Mouse (Mus musculus): ENCODE results near the gene Slx1b.
A peak's percentile ranks its signal among the peaks of the same experiment; 100 is the strongest.
"Not testable (repeated sequence)": the region's sequence is repeated elsewhere in the genome, so short reads cannot be mapped to it uniquely, and the experiment has no call there.

Gene Slx1b

DNA sequence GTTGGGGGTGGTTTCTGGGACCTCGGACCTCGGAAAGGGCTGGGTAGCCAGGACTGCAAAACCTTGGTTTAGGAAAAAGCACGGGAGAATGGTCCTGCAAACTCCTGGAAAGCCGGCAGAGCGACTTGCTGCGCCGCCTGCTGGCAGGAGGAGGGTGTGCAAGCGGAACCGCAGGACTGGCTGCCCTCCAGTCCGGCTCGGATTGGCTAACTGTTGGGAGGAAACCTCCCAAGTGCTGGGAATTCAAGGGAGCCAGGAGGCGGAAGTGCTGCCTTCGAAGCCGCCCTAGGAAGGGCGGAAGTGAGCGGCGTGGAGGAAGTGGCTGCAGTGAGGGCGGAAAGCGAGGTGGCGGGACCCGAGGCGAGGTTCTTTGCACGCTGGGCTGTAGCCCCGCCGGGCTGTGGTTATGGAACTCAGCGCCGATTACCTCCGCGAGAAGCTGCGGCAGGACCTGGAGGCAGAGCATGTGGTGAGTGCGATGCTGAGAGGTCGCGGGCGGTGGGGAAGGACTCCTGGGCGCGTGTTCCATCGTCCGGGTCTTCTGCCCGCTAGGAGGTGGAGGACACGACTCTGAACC lies at the start of gene Slx1b:
Slx1b (minus strand) TSS at position 154 of the 577 bp plus-strand sequence.
- DNase-seq (ENCODE audit: low spot score in 2 of 2) = peak; percentile 90 to 97

DNA sequence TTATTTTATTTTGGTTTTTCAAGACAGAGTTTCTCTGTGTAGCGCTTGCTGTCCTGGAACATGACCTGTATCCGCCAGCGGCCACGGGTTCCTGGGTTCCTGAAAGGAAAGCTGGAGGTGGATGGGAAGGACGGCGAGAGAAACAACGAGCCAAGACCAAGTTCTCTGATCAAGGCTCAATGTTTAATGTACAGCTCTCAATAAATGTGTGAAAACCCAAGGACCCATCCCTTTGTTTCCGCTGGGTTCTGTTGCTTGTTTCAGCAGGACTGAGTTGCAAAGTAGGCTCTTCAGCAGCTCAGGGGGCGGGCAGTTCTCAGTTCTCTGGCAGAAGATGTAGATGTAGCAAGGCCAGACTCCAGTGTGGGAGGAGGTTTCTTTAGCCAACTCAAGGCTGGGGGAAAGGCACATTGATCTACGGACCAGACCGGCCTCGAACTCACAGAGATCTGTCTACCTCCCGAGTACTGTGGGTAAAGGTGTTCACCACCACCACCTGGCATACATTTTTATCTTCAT lies 46.4 kb upstream of the Slx1b start:
- DNase-seq (ENCODE audit: low spot score in 2 of 2) = no peak

DNA sequence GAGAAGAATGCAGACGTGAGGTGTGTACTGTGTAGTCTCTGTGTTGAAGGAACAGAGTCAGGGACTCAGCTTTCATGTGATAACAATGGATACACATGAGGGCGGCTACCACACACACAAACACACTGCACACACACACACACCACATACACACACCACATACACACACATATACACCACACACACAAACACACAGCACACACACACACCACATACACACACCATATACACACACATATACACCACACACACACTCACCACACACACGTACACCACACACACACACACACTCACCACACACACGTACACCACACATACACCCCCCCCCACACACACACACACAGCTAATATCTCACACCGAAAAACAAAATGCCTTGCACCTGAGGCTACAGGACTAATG lies 45.9 kb upstream of the Slx1b start:
- DNase-seq (ENCODE audit: low spot score in 2 of 2) = no peak

- DNase-seq (ENCODE audit: low spot score in 2 of 2) = no peak
Observed at GRCm38 (mm10) chr7:126740977-126741376, 45.4 kb upstream of the Slx1b start.

DNA sequence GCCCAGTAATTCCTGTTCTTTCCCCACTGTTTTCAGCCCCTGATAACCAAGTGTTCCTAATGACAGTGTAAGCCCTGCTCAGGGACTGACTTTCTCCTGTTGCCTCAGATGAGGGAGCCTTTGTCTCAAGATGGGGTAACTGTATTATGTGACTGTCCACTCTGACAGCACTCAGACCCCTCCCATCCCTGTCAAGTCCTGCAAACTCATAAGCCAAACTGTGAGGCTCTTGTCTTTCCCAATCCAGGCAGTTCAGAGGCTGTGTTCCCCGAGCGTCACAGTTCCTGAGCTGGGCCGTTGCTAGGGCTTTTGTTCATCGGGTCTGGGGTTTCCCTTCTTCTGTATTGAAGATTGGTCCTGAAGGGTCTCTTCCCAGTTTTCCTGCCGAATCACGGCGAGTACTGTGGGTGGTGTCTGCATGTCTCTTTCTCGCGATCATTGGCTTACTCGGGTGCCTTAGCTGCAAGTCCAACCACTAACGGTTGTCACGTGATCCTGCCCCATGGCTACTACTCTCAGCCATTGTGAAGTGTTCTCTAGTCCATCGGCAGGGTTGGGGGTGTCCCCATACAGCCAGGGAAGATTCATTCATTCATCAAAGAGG lies 44.6 kb upstream of the Slx1b start:
- DNase-seq (ENCODE audit: low spot score in 2 of 2) = no peak

- DNase-seq (ENCODE audit: low spot score in 2 of 2) = peak in 1 of 2 experiments; percentile 76
Observed at GRCm38 (mm10) chr7:126739551-126739950, 44.0 kb upstream of the Slx1b start.

GRCm38 (mm10) chr7:126736122-126736521 lies 40.5 kb upstream of the Slx1b start:
- DNase-seq (ENCODE audit: low spot score in 2 of 2) = no peak

DNA sequence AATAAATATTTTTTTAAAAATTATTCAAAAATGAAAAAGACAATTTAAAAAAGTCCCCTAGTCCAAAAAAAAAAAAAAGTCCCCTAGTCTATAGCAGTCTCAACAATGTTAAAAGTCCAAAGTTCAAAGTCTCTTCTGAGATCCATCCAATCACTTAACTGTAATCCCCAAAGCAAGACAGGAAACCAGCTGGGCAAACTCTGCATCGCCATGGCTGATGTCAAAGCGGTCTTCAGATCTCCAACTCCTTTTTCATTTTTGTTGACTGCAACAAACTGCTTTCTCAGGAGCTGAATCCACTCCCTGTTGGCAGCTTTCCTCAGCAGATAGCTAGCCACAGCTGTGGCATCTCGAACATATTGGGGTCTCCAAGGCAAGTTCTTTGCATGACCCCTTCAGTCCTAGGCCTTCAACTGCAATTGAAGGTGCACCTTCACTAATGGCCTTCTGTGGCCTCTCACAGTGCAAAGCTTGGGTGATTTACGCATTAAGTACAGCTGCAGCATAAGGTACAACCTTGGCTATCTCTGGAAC lies 34.7 kb upstream of the Slx1b start:
- not testable (repeated sequence) for DNase-seq (ENCODE audit: low spot score in 2 of 2)

DNA sequence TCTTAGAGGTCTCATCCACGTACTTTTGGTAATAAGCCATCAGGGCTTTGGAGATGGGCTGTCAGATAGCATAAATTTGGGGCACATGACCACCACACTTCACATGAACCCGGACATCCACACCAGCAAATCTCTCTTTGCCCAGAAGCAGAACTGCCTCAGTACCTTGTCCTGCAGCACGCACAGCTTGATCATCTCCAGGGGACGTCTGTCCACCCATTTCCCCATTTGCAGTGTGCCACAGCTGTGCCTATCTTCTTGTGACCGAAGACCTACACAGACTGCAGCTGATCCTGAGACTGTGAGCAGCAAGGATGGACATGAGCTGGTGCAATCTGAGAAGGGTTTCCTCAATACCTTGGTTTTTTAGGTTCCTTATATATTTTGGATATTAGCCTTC lies 30.1 kb upstream of the Slx1b start:
- no peak for DNase-seq (ENCODE audit: low spot score in 2 of 2)

GRCm38 (mm10) chr7:126725077-126725476 lies 29.5 kb upstream of the Slx1b start:
- no peak for DNase-seq (ENCODE audit: low spot score in 2 of 2)

DNA sequence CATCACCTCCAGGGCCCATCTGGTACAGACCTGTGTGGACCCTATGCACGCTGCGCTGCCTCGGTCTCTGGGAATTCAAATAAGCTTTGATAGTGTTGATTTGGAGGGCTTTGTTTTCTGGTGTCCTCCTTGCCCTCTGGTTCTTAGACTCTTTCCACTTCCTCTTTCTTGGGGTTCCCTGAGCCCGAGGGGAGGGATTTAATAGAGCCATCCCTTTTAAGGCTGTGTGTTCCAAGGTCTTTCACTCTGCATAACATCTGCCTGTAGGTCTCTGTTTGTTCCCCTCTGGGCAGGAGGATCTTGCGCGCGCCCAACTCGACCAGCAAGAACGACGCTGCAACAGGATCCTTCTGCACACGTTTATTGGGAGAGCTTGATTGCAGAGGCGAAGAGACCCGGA lies 26.1 kb upstream of the Slx1b start:
- DNase-seq (ENCODE audit: low spot score in 2 of 2) = no peak

GRCm38 (mm10) chr7:126718787-126719337 lies 23.3 kb upstream of the Slx1b start:
- no peak for DNase-seq (ENCODE audit: low spot score in 2 of 2)

GRCm38 (mm10) chr7:126717566-126717965 lies 22.0 kb upstream of the Slx1b start:
- DNase-seq (ENCODE audit: low spot score in 2 of 2) = no peak

- no peak for DNase-seq (ENCODE audit: low spot score in 2 of 2)
Observed at GRCm38 (mm10) chr7:126715679-126716078, 20.1 kb upstream of the Slx1b start.

DNA sequence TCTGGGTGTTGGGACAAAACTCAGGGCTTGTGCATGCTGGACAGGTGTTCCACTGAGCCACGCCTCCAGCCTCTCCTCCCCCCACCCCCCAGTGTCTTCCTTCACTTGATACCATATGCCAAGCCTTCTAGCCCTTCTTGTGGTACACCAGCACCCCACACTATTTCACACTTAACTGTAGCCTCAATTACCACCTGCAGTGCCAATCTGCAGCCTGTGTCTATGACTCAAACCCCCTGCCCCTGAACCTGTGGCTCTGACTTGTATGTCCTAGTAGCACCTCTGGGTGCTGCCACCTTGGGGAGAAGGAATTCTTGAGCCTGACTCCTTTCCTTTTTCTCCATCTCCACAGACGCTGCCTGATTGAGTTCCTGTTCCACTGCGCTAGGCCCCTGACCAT lies 16.3 kb upstream of the Slx1b start:
- DNase-seq (ENCODE audit: low spot score in 2 of 2) = no peak

- no peak for DNase-seq (ENCODE audit: low spot score in 2 of 2)
Observed at GRCm38 (mm10) chr7:126710266-126710665, 14.7 kb upstream of the Slx1b start.

GRCm38 (mm10) chr7:126708175-126708952 lies 12.8 kb upstream of the Slx1b start:
- no peak for DNase-seq (ENCODE audit: low spot score in 2 of 2)

DNA sequence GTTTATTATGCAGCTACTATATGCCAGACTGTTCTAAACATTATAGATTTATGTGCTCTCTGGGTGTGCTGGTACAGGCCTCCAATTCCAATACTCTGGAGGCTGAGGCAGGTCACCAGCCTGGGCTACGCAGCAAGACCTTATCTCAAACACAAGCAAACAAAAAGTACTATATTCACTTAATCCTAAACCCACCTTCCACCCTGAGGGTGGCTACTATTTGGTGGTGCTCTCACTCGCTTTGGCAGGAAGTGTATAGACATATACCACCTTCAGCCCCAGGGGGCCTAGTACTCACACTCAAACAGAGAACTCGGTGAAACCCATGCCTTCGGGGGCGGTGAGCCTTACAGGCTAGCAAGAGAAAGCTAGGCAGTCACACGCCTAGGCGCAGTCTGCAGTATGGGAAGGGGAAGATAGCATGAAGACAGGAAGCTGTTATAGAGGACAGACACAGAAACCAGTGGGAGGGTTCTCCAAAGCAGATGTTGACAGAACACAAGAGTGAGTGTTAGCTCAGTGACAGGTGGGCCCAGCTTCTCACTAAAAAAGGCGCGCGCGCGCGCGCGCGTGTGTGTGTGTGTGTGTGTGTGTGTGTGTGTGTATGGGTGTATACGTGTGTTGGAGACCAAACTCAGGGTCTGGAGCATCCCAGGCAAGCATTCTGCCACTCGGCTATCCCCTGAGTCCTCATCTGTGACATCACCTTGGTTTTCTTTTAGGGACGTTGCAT lies 12.0 kb upstream of the Slx1b start, which contains the start of gene Coro1a:
Coro1a (minus strand) TSS at position 346 of the 733 bp plus-strand sequence.
- no peak for DNase-seq (ENCODE audit: low spot score in 2 of 2)

DNA sequence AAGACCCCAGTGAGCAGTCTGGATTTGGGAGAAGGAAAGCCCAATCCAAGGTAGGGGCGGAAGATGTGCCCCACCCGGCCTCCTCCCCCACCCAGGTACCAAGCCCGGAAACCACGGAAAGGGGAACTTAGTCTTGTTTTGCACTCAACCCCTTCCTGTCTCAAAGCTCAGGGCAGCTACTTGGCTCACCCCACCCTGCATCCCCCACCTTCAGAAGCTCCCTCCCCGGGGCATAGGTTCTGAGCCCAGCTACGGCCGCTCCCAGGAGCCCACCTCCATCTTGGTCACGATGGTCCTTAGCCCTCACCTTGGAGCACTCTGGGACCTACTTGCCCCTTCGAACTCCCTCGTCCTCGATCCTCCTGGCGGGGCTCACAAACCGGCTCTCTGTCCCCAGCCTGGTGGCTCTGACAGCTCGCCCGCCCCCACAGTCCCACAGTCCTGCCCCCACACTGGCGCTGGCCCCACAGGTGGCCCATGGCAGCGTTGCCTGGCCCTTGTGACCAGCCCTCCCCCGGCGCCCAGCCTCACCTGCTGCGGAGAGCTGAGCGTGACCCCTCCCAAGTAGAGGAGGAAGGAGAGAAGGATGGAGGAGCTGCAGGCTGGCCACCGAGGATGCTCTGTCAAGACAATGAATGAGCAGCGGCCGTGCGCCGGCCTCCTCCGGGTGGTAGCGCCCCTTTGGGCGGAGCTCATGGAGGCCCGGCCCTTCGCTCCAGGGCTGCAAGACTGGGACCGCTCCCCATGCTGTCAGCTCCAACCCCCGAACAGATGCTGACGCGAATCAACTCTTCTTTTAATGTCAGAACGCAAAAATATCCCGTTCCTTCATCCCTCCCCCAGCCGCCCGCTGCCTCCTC lies 8.8 kb upstream of the Slx1b start:
- DNase-seq (ENCODE audit: low spot score in 2 of 2) = peak; percentile 80 to 93

DNA sequence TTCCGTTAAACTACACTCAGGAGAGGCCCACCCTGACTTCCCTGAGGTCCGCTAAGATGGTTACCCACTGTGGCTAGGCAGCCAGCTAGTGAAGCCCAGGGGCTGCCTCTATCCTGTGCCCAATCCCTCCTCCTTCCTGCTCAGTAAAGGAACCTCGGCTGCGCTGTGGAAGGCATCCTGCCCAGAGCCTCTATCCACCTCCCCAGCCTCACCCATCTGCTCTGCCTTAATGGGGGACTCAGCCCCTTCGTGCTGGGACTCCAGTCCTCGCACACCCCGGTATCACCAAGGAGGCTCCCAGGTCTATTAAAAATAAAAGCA lies 8.1 kb upstream of the Slx1b start:
- DNase-seq (ENCODE audit: low spot score in 2 of 2) = no peak

Measured in left cerebral cortex, adult 9 months (tissue).